Mouse (Mus musculus) CD8-positive naive resting alpha-beta T cell, adult 2 months (primary cell): ENCODE data around the gene Sgsm1.

Experiments
- DNase-seq, 2 experiments: peaks; one replicate each; pipeline ENCODE4 v3.0.0; 2022; ENCODE audit warnings: low read depth in 2 of 2, low spot score in 2 of 2

Gene Sgsm1

DNA sequence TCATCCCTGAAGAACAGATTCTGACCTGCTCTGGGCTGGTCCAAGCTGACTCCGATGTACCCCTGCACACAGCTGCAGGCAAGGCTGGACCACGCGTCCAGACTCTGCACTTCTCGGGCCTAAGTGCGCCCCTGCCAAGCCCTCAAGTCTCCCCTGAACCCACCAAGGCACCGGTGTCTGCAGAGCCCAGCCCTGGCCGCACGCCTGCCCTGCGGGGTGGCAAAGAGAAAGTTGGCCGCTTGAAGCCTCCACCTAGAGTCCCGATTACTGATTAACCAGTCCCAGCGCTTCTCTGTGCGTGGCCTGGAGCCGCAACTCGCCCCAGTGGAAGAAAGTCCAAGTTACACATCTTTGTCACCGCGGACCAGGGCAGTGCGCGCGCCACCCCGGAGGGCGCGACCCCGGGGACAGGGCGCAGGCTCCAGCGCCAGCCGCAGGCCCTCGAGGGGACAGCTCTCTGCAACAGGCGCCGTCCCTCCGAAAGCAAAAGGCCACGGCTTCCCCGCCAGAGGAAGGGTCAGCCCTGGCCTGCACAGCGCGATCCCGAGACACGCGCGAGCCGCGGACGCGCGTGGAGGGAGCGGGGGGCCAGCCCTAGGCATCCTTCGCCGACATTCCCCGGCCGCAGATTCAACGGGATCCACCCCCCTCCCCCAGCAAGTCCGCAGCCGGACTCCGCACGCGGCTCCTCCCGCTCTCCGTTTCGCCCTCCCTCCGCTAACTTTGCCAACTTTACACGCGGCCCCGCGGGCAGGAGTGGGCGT lies 90.0 kb downstream of the Sgsm1 start:
- no peak for DNase-seq

DNA sequence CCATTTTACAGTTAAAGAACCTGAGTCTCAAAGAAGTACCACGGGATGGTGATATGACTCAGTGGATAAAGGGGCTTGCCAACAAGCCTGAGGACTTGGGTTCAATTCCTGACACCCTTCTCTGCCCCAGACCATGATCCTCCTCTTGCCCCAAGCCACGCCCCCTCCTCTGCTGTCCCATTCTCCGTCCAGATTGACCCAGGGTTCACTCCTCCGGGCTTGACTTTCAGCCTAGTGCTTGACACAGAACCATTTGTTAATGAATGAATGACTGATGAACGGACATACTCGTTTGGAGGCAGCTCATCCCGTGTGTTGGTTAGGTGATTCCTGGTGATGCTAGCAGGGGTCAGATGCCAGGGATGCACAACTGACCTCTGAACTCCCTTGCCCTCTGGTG lies 90.7 kb downstream of the Sgsm1 start:
- no peak for DNase-seq

DNA sequence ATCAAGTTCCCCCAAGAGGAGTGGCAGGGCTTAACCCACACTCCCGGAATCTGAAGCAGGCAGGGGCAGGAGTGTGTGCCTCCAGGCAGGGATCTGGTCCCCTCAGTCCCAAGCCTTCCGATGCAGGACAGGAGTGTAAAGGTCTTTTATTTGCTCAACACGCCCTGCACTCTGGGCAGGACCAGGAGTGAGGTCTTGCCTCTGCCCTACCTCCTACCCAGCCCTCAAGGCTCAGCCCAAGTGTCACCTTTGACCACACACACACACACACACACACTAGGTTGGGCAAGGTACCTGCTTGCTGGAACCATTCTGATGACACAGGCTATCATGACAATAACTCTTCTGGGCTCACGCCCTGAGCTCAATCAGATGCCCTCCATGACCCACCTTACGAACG lies 91.1 kb downstream of the Sgsm1 start:
- DNase-seq = no peak

DNA sequence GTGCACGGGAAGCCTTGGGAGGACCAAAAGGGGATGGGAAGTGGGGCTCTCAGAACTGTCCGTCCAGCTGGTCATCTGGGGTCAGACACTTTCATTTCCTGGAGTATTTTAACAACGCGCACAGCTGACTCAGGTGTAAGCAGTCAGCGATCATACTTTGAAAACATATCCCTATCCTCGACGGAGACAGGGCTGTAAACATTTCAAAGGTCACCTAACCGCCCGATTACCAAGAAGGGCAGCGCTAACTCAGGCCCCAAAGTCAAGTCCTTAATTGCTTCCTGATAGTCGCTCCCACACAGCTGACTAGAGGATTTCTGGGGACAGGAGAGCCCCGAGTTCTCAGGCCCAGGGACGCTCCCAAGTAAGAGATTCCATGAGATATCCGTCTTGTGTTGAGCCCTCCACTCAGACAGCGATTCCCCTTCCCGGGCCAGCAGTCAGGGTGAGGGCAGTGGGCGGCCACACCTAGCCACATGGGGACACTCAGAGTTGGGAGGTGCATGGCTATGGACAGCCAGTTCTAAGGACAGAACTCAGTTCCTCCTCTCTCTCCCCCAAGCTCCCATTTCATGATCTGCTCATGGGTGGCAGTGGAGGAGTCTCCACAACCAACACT lies 91.9 kb downstream of the Sgsm1 start:
- DNase-seq = no peak

DNA sequence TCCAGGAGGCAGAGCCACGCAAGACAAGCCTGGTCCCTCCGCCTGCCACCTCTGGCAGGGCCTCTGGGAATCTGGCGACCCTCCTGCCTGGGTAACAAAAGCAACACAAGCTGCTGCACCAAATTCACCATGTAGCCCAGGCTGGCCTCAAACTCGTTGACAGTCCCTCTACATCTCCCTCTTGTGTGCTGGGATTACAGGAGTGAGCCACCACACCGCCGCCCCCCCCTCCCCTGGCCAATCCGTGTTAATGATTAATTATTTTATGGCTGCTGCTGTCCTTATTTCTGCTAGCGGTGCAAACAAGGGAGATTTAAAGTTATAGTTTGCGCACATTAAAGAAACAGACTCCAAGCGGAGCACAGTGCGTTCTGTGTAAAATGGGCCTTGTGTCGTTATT lies 93.5 kb downstream of the Sgsm1 start:
- DNase-seq = no peak

DNA sequence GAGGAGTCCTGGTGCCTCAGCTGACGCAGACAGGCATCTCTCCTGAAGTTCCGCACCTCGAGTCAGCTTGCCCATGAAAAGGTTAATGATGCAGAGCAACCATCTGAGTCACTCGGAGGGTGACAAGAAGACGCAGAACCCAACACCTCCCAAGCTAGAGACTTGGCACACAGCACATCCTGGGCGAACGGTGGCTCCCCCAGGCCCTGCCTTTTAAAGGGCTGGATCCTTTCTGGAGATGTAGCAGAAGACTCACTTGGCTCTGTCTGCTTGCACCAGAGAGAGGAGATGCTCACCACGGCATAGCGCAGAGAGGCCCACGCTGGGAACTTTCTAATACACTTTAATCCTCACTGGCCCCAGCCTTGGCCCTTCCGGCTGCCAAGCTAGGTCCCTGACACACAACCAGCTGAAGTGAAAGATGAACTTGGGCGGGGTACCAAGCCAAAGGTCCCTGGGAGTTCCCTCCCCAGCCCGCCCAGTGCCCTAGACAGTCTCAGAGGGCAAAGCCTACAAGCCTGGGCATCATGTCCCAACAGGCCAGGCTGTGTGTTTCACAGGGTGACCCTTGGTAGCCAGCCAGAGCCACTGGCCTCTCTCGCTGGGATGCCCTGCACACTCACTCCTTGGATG lies 94.1 kb downstream of the Sgsm1 start:
- no peak for DNase-seq

DNA sequence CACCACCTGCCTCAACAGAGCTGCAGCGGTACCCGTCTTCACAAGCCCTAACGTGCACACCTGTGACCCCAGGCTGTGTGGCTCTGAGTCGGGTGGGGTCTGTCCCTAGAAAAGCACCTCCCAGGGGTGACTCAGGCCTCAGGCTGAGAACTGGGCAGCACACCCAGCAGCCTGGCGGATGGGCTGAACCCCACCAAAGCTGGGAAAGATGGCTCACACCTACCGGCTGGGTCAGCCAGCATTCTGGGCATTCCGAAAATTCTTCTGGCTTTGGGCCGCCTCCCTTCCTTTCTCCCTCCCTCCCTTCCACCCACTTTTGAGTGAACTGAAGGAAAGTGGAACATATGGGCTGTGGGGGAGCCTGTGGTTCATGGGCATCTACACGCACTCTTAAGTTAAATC lies 95.0 kb downstream of the Sgsm1 start:
- no peak for DNase-seq

DNA sequence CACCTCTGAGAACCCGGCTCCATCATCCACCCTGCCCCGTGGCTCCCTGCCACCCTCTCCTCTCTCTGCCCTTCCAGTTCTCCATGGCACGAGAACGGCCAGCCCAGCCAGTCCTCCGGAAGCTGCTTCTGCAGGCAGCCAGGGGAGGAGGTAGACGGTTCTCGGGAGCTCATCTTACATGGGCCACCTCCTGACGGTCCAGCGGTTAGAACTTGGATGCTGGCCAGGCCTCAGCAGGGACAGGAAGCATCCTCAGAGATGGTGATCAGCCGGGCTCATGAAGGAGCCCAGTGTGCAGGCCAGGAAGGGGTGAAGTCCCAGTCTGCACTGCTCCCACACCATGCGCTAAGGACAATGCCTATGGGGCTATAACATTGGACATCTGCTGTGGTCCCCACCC lies 96.1 kb downstream of the Sgsm1 start:
- DNase-seq = no peak

DNA sequence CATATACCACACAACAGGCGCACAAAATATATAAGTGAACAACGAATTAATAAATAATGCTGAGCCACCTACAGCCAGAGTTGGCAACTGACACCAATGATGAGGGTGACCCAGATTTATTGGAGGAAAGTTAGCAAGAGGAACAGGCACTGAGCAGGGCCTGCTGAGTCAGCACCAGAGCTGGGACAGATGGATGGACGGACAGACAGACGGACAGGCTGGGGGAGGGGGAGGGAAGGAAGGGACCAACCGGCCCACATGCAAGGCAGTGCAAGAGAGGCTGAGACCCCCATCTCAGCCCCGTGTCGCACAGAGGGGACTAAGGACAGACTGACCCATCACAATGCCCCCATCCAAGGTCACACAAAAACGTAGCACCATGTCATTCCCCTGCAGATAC lies 96.5 kb downstream of the Sgsm1 start:
- DNase-seq = no peak

DNA sequence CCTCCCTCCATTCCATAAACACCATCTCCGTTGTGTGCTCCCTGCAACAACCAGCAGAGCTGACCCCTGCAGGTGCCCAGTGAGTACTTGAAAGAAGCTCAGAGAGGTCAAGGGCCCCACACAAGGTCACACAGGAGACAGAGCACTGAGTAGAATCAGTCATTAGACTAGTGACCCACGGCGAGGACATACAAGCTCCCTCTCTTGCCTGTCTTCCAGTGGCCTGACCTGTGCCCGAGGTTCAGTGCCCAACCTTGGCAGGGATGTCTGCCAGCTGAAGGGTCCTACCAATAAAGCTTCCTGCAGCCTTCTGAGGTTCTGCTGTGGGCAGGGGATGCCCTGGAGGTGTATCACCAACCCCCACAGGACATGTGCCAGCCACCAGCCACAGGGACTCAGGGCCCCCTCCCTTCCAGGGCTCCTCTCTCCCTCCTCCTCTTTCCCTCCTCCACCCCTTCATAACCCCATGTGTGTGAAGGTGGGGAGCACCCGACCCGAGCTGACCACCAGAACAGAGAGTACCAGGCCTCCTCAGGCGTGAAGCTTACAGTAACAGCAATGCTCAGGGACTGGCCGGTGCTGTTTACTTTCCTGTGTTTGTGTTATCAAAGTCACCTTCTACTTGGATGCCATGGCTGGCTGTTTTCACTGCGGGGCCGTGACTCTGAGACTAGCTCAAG lies 98.3 kb downstream of the Sgsm1 start:
- no peak for DNase-seq

DNA sequence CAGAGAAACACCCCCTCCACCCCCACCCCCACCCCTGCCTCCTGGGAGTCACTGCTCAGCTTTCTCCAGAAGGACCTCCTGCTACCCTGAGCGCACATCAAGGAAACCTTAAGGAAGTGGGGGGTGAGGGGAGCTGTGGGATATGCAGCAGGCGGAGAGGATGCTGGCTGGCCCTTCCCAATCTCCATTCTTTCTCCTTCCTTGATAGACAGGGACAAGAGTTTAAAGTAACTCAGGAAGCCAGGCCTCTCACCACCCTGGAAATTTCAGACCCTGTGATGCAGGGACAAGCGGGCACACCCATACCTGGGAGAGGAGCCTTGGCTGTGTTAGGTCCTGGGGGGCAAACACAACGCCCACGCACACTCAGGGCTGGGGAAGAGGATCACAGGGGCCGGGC lies 100.3 kb downstream of the Sgsm1 start:
- DNase-seq = no peak

DNA sequence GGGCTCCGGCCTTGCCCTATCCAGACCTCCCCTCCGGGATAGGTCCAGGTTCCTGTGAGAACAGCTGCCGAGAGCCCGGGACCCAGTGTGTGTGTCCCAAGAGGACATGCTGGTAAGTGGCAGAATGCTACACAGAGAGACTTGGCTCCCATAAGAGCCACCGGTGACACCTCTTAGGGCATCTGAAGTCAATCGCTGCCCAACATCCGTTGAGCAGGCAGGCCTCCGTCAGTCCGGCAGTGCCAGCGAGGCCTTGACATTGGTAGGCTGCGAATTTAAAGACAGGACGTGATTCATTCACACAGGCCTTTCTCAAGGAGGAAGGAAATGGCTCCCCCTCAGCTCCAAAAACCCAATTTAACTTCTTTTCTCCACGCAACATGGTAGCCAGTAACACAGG lies 100.7 kb downstream of the Sgsm1 start:
- DNase-seq = no peak

DNA sequence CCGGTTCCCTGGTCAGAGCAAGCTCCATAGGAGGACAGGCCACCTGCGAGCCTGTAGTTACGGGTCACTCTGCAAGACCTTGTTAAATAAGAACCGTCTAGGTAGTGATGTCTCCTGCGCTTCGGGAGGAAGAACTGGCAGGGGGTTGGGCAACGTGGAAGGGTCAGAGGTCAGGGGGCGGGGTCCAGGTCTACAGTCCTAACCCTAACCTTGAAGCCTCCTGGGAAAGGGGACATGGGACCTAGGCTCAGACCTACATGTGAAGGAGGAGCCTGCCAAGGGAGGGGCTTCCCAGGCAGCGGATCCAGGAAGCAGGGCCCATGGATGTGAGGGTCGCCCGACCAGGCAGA lies 101.2 kb downstream of the Sgsm1 start:
- DNase-seq = no peak

DNA sequence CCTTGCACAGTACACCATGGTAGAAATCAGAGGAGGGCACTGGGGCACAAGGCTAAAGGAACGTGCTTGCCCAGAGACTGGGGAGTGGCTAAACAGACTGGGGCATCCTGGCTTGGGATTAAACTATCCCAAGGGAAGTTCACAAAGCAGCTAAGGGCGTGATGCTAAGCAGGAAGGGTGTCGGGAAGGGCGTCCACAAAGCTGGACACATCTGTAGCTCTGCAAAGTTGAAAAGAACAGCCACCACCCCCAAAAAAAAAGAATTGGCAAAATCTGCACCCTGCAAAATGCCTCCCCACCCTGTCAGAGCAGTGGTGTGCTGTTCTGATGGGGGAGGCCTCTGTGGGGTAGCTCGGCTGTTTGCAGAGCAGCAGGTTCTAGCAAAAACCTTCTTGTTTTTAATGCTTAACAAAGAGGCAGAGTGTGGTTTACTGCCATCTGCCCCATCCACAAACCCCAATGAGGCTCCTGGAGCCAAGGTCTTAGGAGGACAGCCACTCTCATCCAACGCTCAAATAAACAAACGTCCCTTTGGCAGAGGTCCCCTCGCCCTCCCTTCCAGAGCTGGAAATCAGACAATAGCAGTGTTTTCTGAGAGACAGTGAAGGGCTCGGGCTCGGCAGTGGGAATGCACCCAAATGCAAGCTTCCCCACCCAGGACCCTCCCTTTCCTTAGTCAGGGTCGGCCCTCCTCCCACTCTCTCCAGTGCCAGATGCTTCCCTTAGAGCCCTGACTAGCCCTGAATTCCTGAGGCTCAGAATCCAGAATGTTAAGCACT lies 101.8 kb downstream of the Sgsm1 start:
- no peak for DNase-seq

DNA sequence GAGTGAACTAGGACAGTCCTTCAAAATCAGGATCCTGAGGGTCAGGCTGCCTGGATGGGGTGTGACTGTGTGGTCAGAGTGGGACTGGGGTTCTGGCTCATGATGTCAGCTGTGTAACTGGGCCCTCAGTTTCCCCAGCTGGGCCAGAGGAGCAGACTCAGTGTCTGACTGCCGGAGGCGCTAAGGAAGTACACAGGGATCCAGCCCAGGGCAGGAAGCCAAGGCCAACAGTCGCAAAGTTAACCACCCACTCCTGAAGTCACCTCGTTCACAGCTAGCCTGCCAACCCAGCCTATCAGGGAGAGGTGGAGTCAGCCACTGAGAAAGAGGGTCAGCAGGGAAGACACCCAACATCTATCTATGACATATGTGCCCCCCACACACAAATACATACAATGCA lies 102.5 kb downstream of the Sgsm1 start:
- DNase-seq = no peak

DNA sequence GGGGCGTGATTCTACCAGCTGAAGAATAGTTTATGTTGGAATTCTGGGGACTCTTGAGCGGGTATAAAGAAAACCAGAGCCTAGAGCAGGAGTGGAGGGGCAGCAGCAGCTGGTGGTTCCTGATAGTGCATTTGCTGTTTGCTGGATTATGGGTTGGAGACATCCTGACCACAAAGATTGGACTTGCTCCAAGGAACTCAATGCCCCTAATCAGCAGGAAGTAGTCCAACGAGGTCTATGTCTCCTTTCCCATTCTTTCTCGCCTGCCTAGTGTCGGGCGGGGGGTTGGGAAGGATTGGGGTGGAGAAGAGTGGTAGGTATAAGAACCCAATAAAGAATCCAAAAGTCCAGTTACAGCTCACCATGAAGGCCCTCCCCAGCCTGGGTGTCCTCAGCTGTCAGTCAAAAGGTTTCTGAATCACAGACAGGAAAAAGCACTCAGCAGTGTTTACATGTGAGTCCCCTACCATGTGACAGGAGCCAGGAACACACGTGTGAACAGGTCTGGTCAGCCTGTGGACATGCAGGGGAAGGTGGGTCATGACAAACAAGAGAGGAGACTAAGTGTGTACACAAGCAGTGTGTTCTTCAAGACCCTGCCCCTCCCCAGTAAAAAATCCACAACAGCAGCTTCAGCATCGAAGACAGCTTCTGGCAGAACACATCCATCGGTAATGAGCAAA lies 103.8 kb downstream of the Sgsm1 start:
- DNase-seq = no peak

DNA sequence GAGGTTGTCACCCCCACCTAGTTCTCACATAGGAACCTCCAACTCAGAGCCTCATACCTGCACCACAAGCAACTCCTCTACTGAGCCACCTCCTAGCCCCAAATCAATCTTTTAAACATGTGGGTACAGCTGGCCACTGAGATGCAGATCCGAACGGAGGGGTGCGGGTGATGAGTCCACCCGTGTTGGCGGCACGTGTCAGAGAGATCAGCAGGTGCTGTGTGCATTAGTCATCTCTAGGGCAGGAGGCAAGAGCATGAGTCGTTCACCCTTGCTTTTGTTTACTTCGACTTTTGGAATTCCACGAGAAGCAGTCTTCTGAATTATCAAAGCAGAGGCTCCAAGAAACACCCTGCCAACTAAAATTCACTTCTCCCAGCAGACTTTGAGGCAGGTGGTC lies 106.4 kb downstream of the Sgsm1 start:
- no peak for DNase-seq

DNA sequence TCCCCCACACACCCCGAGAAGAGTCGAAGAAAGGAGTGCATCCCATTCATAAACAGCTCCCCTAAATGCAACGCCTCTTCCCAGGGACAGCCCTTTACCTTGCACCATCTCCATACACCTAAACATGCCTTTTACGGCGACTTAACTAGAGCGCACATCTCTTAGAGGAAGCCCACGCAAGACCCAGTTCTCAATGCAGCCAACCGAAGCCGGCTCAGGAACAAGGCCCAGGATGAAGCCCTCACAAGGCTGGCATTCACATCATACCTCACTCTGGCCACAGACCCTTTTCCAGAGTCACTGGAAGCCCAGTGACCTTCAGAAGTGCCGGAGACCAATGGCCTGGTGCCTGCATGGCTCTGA lies 110.8 kb downstream of the Sgsm1 start:
- DNase-seq = no peak

DNA sequence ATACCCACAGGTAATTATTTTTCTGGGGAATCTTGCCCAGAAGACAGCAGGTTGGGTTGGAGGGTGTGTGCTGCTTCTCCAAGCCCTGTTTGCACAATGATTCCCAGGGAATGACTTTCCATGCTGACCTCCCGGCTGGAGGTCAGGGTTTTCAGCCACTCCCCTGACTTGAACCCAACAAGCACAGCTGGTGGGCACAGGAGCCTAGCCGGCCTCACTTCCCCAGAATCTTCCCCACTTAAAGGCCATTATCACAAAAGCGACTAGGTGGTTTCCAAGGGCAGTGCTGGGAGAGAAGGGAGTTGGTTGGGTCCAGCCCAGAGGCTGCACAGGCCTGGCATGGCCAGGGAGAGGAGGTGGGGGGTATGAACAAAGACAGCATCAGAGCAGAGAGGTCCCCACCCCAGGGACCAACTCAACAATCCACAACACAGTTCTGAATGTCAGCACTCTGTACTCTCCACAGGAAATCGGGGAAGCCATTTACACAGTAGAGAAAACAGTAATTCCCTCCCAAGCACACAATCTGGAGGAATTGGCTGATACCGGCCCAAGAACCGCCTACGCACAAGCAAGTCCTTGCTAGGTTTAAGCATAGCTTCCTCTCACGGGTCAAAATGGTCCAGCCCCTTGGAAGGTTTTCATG lies 111.3 kb downstream of the Sgsm1 start:
- no peak for DNase-seq
